Mouse (Mus musculus): ENCODE data around the gene Comt. TPM values are rescaled to one million over a fixed set of nuclear protein-coding genes. Genes with fewer than 3 reads are reported as not detected.

The Comt gene
- 157 and 222 TPM in 2 replicates for polyA plus RNA-seq (2012; rRNA removed)

- DNase-seq (ENCODE audit: low read depth, low spot score) = no peak
- 43% methylated on average over 5 of the region's 5 CpGs for WGBS
These were observed at the start of gene Comt for GRCm38 (mm10) chr16:18426802-18427280. Gene Comt, minus strand, starts transcription at chr16:18426852.

GRCm38 (mm10) chr16:18474021-18474420 is 47.4 kb upstream of the Comt start:
- WGBS = 88% methylated on average over 2 of the region's 2 CpGs
- no peak for DNase-seq (ENCODE audit: low read depth, low spot score)

- 73% methylated on average over 8 of the region's 8 CpGs for WGBS
- DNase-seq (ENCODE audit: low read depth, low spot score) = no peak
These were observed 46.3 kb upstream of the Comt start for GRCm38 (mm10) chr16:18472976-18473375.

GRCm38 (mm10) chr16:18472416-18472815 is 45.8 kb upstream of the Comt start:
- WGBS = 91% methylated on average over 4 of the region's 4 CpGs
- DNase-seq (ENCODE audit: low read depth, low spot score) = no peak

GRCm38 (mm10) chr16:18471976-18472375 is 45.3 kb upstream of the Comt start:
- 90% methylated on average over 6 of the region's 6 CpGs for WGBS
- DNase-seq (ENCODE audit: low read depth, low spot score) = no peak

- WGBS = 81% methylated on average over 11 of the region's 11 CpGs
- DNase-seq (ENCODE audit: low read depth, low spot score) = no peak
These were observed 44.8 kb upstream of the Comt start for GRCm38 (mm10) chr16:18471381-18471955.

GRCm38 (mm10) chr16:18470829-18471228 is 44.2 kb upstream of the Comt start:
- WGBS = 60% methylated on average over 1 of the region's 1 CpGs

GRCm38 (mm10) chr16:18464271-18464670 is 37.6 kb upstream of the Comt start:
- 44% methylated on average over 3 of the region's 3 CpGs for WGBS

More at GRCm38 (mm10) chr16:18470829-18471228, 44.2 kb upstream of the Comt start:
- DNase-seq (ENCODE audit: low read depth, low spot score) = no peak

GRCm38 (mm10) chr16:18462598-18462997 is 35.9 kb upstream of the Comt start:
- 82% methylated on average over 8 of the region's 8 CpGs for WGBS
- DNase-seq (ENCODE audit: low read depth, low spot score) = no peak

More at GRCm38 (mm10) chr16:18464271-18464670, 37.6 kb upstream of the Comt start:
- DNase-seq (ENCODE audit: low read depth, low spot score) = no peak

- 91% methylated on average over 9 of the region's 9 CpGs for WGBS
- DNase-seq (ENCODE audit: low read depth, low spot score) = no peak
These were observed 35.4 kb upstream of the Comt start for GRCm38 (mm10) chr16:18462031-18462430.

GRCm38 (mm10) chr16:18460826-18461225 is 34.2 kb upstream of the Comt start:
- DNase-seq (ENCODE audit: low read depth, low spot score) = no peak
- 99% methylated on average over 3 of the region's 3 CpGs for WGBS

GRCm38 (mm10) chr16:18459955-18460370 is 33.3 kb upstream of the Comt start:
- DNase-seq (ENCODE audit: low read depth, low spot score) = no peak
- 19% methylated on average over 11 of the region's 11 CpGs for WGBS

GRCm38 (mm10) chr16:18459335-18459954 is 32.8 kb upstream of the Comt start:
- DNase-seq (ENCODE audit: low read depth, low spot score) = no peak
- 17% methylated on average over 12 of the region's 12 CpGs for WGBS

- no peak for DNase-seq (ENCODE audit: low read depth, low spot score)
These were observed 32.0 kb upstream of the Comt start for GRCm38 (mm10) chr16:18458661-18459060.

- WGBS = 88% methylated on average over 6 of the region's 6 CpGs
These were observed 28.8 kb upstream of the Comt start for GRCm38 (mm10) chr16:18455407-18455806.

GRCm38 (mm10) chr16:18453846-18454245 is 27.2 kb upstream of the Comt start:
- WGBS = 77% methylated on average over 5 of the region's 5 CpGs
- DNase-seq (ENCODE audit: low read depth, low spot score) = no peak

More at GRCm38 (mm10) chr16:18455407-18455806, 28.8 kb upstream of the Comt start:
- no peak for DNase-seq (ENCODE audit: low read depth, low spot score)

- WGBS = 85% methylated on average over 8 of the region's 8 CpGs
- DNase-seq (ENCODE audit: low read depth, low spot score) = no peak
These were observed 25.8 kb upstream of the Comt start for GRCm38 (mm10) chr16:18452361-18452862.

GRCm38 (mm10) chr16:18451486-18452181 is 25.0 kb upstream of the Comt start:
- DNase-seq (ENCODE audit: low read depth, low spot score) = no peak
- 62% methylated on average over 9 of the region's 9 CpGs for WGBS

- DNase-seq (ENCODE audit: low read depth, low spot score) = no peak
- 82% methylated on average over 4 of the region's 4 CpGs for WGBS
These were observed 22.4 kb upstream of the Comt start for GRCm38 (mm10) chr16:18449005-18449404.

- DNase-seq (ENCODE audit: low read depth, low spot score) = no peak
- WGBS = 75% methylated on average over 6 of the region's 6 CpGs
These were observed 21.5 kb upstream of the Comt start for GRCm38 (mm10) chr16:18448104-18448503.

GRCm38 (mm10) chr16:18447243-18447642 is 20.6 kb upstream of the Comt start:
- DNase-seq (ENCODE audit: low read depth, low spot score) = no peak
